ENCODE assay signal across 28 mouse cellular contexts in genomic region chr6:129170925-129171324, GRCm38 (mm10). TPM values are rescaled to one million over a fixed set of nuclear protein-coding genes. Genes with fewer than 3 reads are reported as not detected.
"Had no signal": no experiment of that assay in that cellular context is flagged by ENCODE, and none has a peak within 500 bp of the region (broad histone marks: within the 10 kb centered on the region; RNA-seq: fewer than 3 reads in every experiment).

No protein-coding gene starts in this region.

- H3K4me3 ChIP-seq: heart, adult 2 months; heart, embryonic 13.5 days; heart, embryonic 15.5 days; hindbrain, embryonic 12.5 days; hindbrain, embryonic 15.5 days; kidney, embryonic 15.5 days; limb, embryonic 13.5 days; limb, embryonic 15.5 days; liver, embryonic 12.5 days had no signal

- H3K9ac ChIP-seq: heart, embryonic 13.5 days; heart, embryonic 15.5 days; hindbrain, embryonic 12.5 days; hindbrain, embryonic 15.5 days; kidney, embryonic 15.5 days; limb, embryonic 13.5 days; limb, embryonic 15.5 days; liver, embryonic 12.5 days; liver, embryonic 14.5 days had no signal

- H3K36me3 ChIP-seq: heart, embryonic 13.5 days; heart, embryonic 15.5 days; hindbrain, embryonic 12.5 days; hindbrain, embryonic 15.5 days; kidney, embryonic 15.5 days; limb, embryonic 13.5 days; limb, embryonic 15.5 days; liver, embryonic 12.5 days had no signal

- ATAC-seq: hindbrain, postnatal 0 days; intestine, embryonic 16.5 days; liver, embryonic 12.5 days had no signal

- H3K4me2 ChIP-seq: heart, embryonic 11.5 days; heart, embryonic 13.5 days; heart, embryonic 15.5 days; hindbrain, embryonic 12.5 days; hindbrain, embryonic 15.5 days; kidney, embryonic 15.5 days; limb, embryonic 13.5 days; limb, embryonic 15.5 days; liver, embryonic 12.5 days had no signal

- H3K9me3 ChIP-seq: heart, embryonic 13.5 days; heart, embryonic 15.5 days; hindbrain, embryonic 12.5 days; hindbrain, embryonic 15.5 days; kidney, embryonic 15.5 days; limb, embryonic 13.5 days; limb, embryonic 15.5 days; liver, embryonic 12.5 days had no signal

- H3K4me1 ChIP-seq: heart, embryonic 13.5 days; heart, embryonic 15.5 days; hindbrain, embryonic 12.5 days; hindbrain, embryonic 15.5 days; kidney, embryonic 15.5 days; limb, embryonic 13.5 days; limb, embryonic 15.5 days; liver, embryonic 12.5 days had no signal

- DNase-seq: gastrocnemius, postnatal 14 days; gastrocnemius, postnatal 36 days; heart, adult 11 months; heart, adult 2 months; heart, postnatal 14 days; heart, postnatal 36 days; kidney, adult 11 months; kidney, adult 2 months; kidney, adult 9 months; kidney, postnatal 14 days; kidney, postnatal 36 days; layer of hippocampus, adult 9-11 months; layer of hippocampus, postnatal 36 days; left cerebral cortex, postnatal 4 days had no signal

- H3K27ac ChIP-seq: heart, adult 2 months; heart, embryonic 13.5 days; heart, embryonic 15.5 days; hindbrain, embryonic 12.5 days; hindbrain, embryonic 15.5 days; hindbrain, postnatal 0 days; kidney, embryonic 15.5 days; kidney, postnatal 0 days; limb, embryonic 13.5 days; limb, embryonic 15.5 days; liver, embryonic 12.5 days; liver, embryonic 14.5 days had no signal

- H3K27me3 ChIP-seq: heart, embryonic 13.5 days; heart, embryonic 15.5 days; hindbrain, embryonic 12.5 days; hindbrain, embryonic 15.5 days; kidney, embryonic 15.5 days; limb, embryonic 13.5 days; limb, embryonic 15.5 days; liver, embryonic 12.5 days had no signal

RNA-seq across cellular contexts. Expression of gene Clec2d, which starts 9.5 kb away (rescaled TPM):
- polyA plus RNA-seq: heart, embryonic 11.5 days; hindbrain, embryonic 12.5 days; hindbrain, postnatal 0 days; limb, embryonic 11.5 days; limb, embryonic 13.5 days; liver, embryonic 12.5 days had no signal
